8 mouse cellular contexts compared by ENCODE assay signal in genomic region chr10:128090651-128091563, GRCm38 (mm10). TPM values are rescaled to one million over a fixed set of nuclear protein-coding genes. Genes with fewer than 3 reads are reported as not detected.
DNase-seq lines count a peak whose midpoint lies in the region; ATAC-seq and TF ChIP-seq lines count a peak whose summit lies in the region.

No protein-coding gene starts in this region.

- H3K4me1 ChIP-seq in embryonic facial prominence, embryonic 12.5 days = peaks cover 40% of the 10 kb centered on the region
- peaks cover 19% of the 10 kb centered on the region for H3K4me1 ChIP-seq in limb, embryonic 11.5 days (ENCODE audit: control insufficient read depth, insufficient read depth, low read length)
- peaks cover 46% of the 10 kb centered on the region for H3K4me1 ChIP-seq in midbrain, embryonic 13.5 days (replicated peaks)
- H3K4me1 ChIP-seq in small intestine, adult 2 months (ENCODE audit: control insufficient read depth, insufficient read depth, insufficient read length, low read length) = peaks cover 3% of the 10 kb centered on the region; the same call in 1 of the 2 replicates

- H3K27ac ChIP-seq in embryonic facial prominence, embryonic 12.5 days = peak overlapping the region; percentile 60
- H3K27ac ChIP-seq in limb, embryonic 11.5 days (replicated peaks; ENCODE audit: low read depth, low read length) = no peak overlapping the region
- peak overlapping the region; percentile 53 for H3K27ac ChIP-seq in midbrain, embryonic 13.5 days
- peak overlapping the region; percentile 99 for H3K27ac ChIP-seq in small intestine, adult 2 months (ENCODE audit: insufficient read depth, low read depth, low read length)

- H3K27me3 ChIP-seq in embryonic facial prominence, embryonic 12.5 days = no peaks in the 10 kb centered on the region
- no peaks in the 10 kb centered on the region for H3K27me3 ChIP-seq in limb, embryonic 11.5 days (ENCODE audit: control insufficient read depth, insufficient read depth, low read length)
- no peaks in the 10 kb centered on the region for H3K27me3 ChIP-seq in midbrain, embryonic 13.5 days
- H3K27me3 ChIP-seq in small intestine, adult 2 months (ENCODE audit: control insufficient read depth, insufficient read depth, low read length) = no peaks in the 10 kb centered on the region

- peak overlapping the region; percentile 86 for H3K4me3 ChIP-seq in embryonic facial prominence, embryonic 12.5 days
- H3K4me3 ChIP-seq in limb, embryonic 11.5 days (ENCODE audit: low read depth, low read length) = peak overlapping the region; percentile 77
- H3K4me3 ChIP-seq in midbrain, embryonic 13.5 days (replicated peaks) = peak overlapping the region; percentile 71
- H3K4me3 ChIP-seq in small intestine, adult 2 months (ENCODE audit: low read depth, low read length) = peak overlapping the region; percentile 89

- H3K9me3 ChIP-seq in embryonic facial prominence, embryonic 12.5 days = no peaks in the 10 kb centered on the region
- H3K9me3 ChIP-seq in limb, embryonic 11.5 days (ENCODE audit: control insufficient read depth, low read length) = no peaks in the 10 kb centered on the region
- H3K9me3 ChIP-seq in midbrain, embryonic 13.5 days = no peaks in the 10 kb centered on the region

- peak; percentile 94; the same call in 1 of the 2 replicates for TF ChIP-seq CTCF in small intestine, adult 2 months (IDR thresholded peaks at IDR 0.05; ENCODE audit: extremely low read depth, insufficient read length, insufficient replicate concordance, low read depth, low read length)

- H3K36me3 ChIP-seq in embryonic facial prominence, embryonic 12.5 days = peaks cover 47% of the 10 kb centered on the region
- H3K36me3 ChIP-seq in limb, embryonic 11.5 days (ENCODE audit: control insufficient read depth, insufficient read depth, low read length) = peaks cover 27% of the 10 kb centered on the region
- peaks cover 49% of the 10 kb centered on the region for H3K36me3 ChIP-seq in midbrain, embryonic 13.5 days
- H3K36me3 ChIP-seq in small intestine, adult 2 months (ENCODE audit: control insufficient read depth, insufficient read depth, low read length) = peaks cover 39% of the 10 kb centered on the region

- peak; percentile 21; the same call in 1 of the 2 replicates for TF ChIP-seq POLR2A in small intestine, adult 2 months (IDR thresholded peaks at IDR 0.05; ENCODE audit: low read depth, low read length)

- peak overlapping the region; percentile 91 for H3K4me2 ChIP-seq in embryonic facial prominence, embryonic 12.5 days (replicated peaks)
- H3K4me2 ChIP-seq in limb, embryonic 11.5 days (ENCODE audit: low read depth, severe bottlenecking) = peak overlapping the region; percentile 88
- peak overlapping the region; percentile 92 for H3K4me2 ChIP-seq in midbrain, embryonic 13.5 days (replicated peaks)

- ATAC-seq in embryonic facial prominence, embryonic 12.5 days (ENCODE audit: insufficient number of reproducible peaks, insufficient read depth, low FRiP score, low TSS enrichment) = peak; percentile 11; the same call in 1 of the 2 replicates
- ATAC-seq in limb, embryonic 11.5 days (ENCODE audit: insufficient number of reproducible peaks, low FRiP score, low TSS enrichment, low read depth) = peak; percentile 32; the same call in 1 of the 2 replicates
- peak; percentile 38 for ATAC-seq in midbrain, embryonic 13.5 days

- H3K9ac ChIP-seq in embryonic facial prominence, embryonic 12.5 days = peak overlapping the region; percentile 75; the same call in 1 of the 2 replicates
- 0 out of 2 replicates have a peak overlapping the region, but pooled peaks have one; percentile 22 for H3K9ac ChIP-seq in limb, embryonic 11.5 days (ENCODE audit: low read length)
- peak overlapping the region; percentile 74 for H3K9ac ChIP-seq in midbrain, embryonic 13.5 days (replicated peaks)

- peak; percentile 63 for DNase-seq in 3134 (ENCODE audit: extremely low read depth, insufficient read length, low spot score)
- DNase-seq in adrenal gland, postnatal 25 days = peak; percentile 79
- peak; percentile 99 for DNase-seq in heart, adult 11 months
- DNase-seq in kidney, adult 11 months = peak; percentile 91
- peak; percentile 94 for DNase-seq in limb, embryonic 11.5 days (ENCODE audit: low spot score)

- WGBS in embryonic facial prominence, embryonic 12.5 days = 8% methylated on average over 14 of the region's 14 CpGs
- WGBS in limb, embryonic 11.5 days = 7% methylated on average over 14 of the region's 14 CpGs
- 9% methylated on average over 14 of the region's 14 CpGs for WGBS in midbrain, embryonic 13.5 days
- 2% methylated on average over 14 of the region's 14 CpGs for WGBS in small intestine, adult 2 months

RNA-seq across cellular contexts. Expression of gene Baz2a, which starts 0.5 kb away (rescaled TPM):
- total RNA-seq in adrenal gland, postnatal 25 days (2021) = 52.2 and 73.2 TPM in 2 replicates
- polyA plus RNA-seq in embryonic facial prominence, embryonic 12.5 days (2016; fragmentation: Nextera tagmentation; extraction: Ambion mirVana) = 9.0 and 9.1 TPM in 2 replicates
- polyA plus RNA-seq in limb, embryonic 11.5 days (2014; fragmentation: Nextera tagmentation; extraction: Ambion mirVana) = 16.7 and 17.1 TPM in 2 replicates
- polyA plus RNA-seq in midbrain, embryonic 13.5 days (2015; fragmentation: Nextera tagmentation; extraction: Ambion mirVana) = 13.8 and 13.9 TPM in 2 replicates
- 14.1 and 30.8 TPM in 2 replicates for polyA plus RNA-seq in small intestine, adult 2 months (2012; rRNA removed)

RNA-seq across cellular contexts. Expression of gene Atp5b, which starts 7.8 kb away (rescaled TPM):
- total RNA-seq in adrenal gland, postnatal 25 days (2021) = 2,437 and 2,492 TPM in 2 replicates
- polyA plus RNA-seq in embryonic facial prominence, embryonic 12.5 days (2016; fragmentation: Nextera tagmentation; extraction: Ambion mirVana) = 1,967 TPM in 2 replicates
- 2,292 and 2,394 TPM in 2 replicates for polyA plus RNA-seq in limb, embryonic 11.5 days (2014; fragmentation: Nextera tagmentation; extraction: Ambion mirVana)
- polyA plus RNA-seq in midbrain, embryonic 13.5 days (2015; fragmentation: Nextera tagmentation; extraction: Ambion mirVana) = 2,005 and 2,018 TPM in 2 replicates
- 4,528 and 5,521 TPM in 2 replicates for polyA plus RNA-seq in small intestine, adult 2 months (2012; rRNA removed)

RNA-seq across cellular contexts. Expression of gene Ptges3, which starts 32.2 kb away (rescaled TPM):
- 167 and 204 TPM in 2 replicates for total RNA-seq in adrenal gland, postnatal 25 days (2021)
- 541 and 578 TPM in 2 replicates for polyA plus RNA-seq in embryonic facial prominence, embryonic 12.5 days (2016; fragmentation: Nextera tagmentation; extraction: Ambion mirVana)
- 631 and 646 TPM in 2 replicates for polyA plus RNA-seq in limb, embryonic 11.5 days (2014; fragmentation: Nextera tagmentation; extraction: Ambion mirVana)
- polyA plus RNA-seq in midbrain, embryonic 13.5 days (2015; fragmentation: Nextera tagmentation; extraction: Ambion mirVana) = 443 and 496 TPM in 2 replicates
- polyA plus RNA-seq in small intestine, adult 2 months (2012; rRNA removed) = 27.7 and 38.1 TPM in 2 replicates

RNA-seq across cellular contexts. Expression of gene Naca, which starts 55.5 kb away (rescaled TPM):
- 566 and 612 TPM in 2 replicates for total RNA-seq in adrenal gland, postnatal 25 days (2021)
- polyA plus RNA-seq in embryonic facial prominence, embryonic 12.5 days (2016; fragmentation: Nextera tagmentation; extraction: Ambion mirVana) = 832 and 847 TPM in 2 replicates
- 1,036 and 1,045 TPM in 2 replicates for polyA plus RNA-seq in limb, embryonic 11.5 days (2014; fragmentation: Nextera tagmentation; extraction: Ambion mirVana)
- polyA plus RNA-seq in midbrain, embryonic 13.5 days (2015; fragmentation: Nextera tagmentation; extraction: Ambion mirVana) = 643 and 661 TPM in 2 replicates
- 134 and 160 TPM in 2 replicates for polyA plus RNA-seq in small intestine, adult 2 months (2012; rRNA removed)

Comparison
In these comparisons a context has a peak if more than half of its experiments do, and no peak if none do; other contexts are left out.
1. H3K9ac ChIP-seq: peak in every context shown above with its lines; median percentile 75 in embryonic facial prominence, embryonic 12.5 days; 74 in midbrain, embryonic 13.5 days; 22 in limb, embryonic 11.5 days.
2. RNA of gene Ptges3, which starts 32.2 kb away (polyA plus RNA-seq): 631 to 646 TPM in limb, embryonic 11.5 days, 541 to 578 TPM in embryonic facial prominence, embryonic 12.5 days and 443 to 496 TPM in midbrain, embryonic 13.5 days; 27.7 to 38.1 TPM in small intestine, adult 2 months; every median in the first group is over 10 times any median in the second.
3. Peak in every context shown above with its lines, with median percentiles within 50 percentile points of each other: DNase-seq, ATAC-seq, H3K4me2 ChIP-seq and H3K4me3 ChIP-seq.